Mouse (Mus musculus) kidney, postnatal 0 days (tissue): Measurements from ENCODE around the gene Pde9a. TPM values are rescaled to one million over a fixed set of nuclear protein-coding genes. Genes with fewer than 3 reads are reported as not detected.

Experiments
- ATAC-seq: fragments of 200-750 bp; cut with Nextera tagmentation; replicated peaks from 2 replicates; pipeline ENCODE4 v1.8.0; 2017; ENCODE audit warnings: low read depth, moderate number of reproducible peaks, moderate TSS enrichment, moderate library complexity; ENCODE audit not compliant: low FRiP score
- DNase-seq: peaks from one replicate; pipeline ENCODE4 v3.0.0-alpha.2; 2016; ENCODE audit warnings: low spot score
- H3K27ac ChIP-seq: fragments of 300-500 bp; sonication (generic); 2 replicates; pipeline ENCODE4 v1.5.1; 2014; ENCODE audit warnings: mild to moderate bottlenecking
- H3K27me3 ChIP-seq: fragments of 300-500 bp; sonication (generic); 2 replicates; pipeline ENCODE4 v1.6.1; 2014; ENCODE audit warnings: low read length, mixed read lengths; ENCODE audit not compliant: insufficient read depth
- H3K36me3 ChIP-seq: fragments of 300-500 bp; sonication (generic); 2 replicates; pipeline ENCODE4 v1.6.1; 2014; ENCODE audit warnings: low read length, mixed read lengths; ENCODE audit not compliant: insufficient read depth
- H3K4me1 ChIP-seq: fragments of 300-500 bp; sonication (generic); replicated peaks from 2 replicates; pipeline ENCODE4 v1.6.1; 2014; ENCODE audit warnings: antibody characterized with exemption, low read length, mixed read lengths; ENCODE audit not compliant: insufficient read depth
- H3K4me2 ChIP-seq: fragments of 300-500 bp; sonication (generic); 2 replicates; pipeline ENCODE4 v1.6.1; 2014; ENCODE audit warnings: mild to moderate bottlenecking, low read length, moderate library complexity, mixed read lengths
- H3K4me3 ChIP-seq: fragments of 300-500 bp; sonication (generic); replicated peaks from 2 replicates; pipeline ENCODE4 v1.5.1; 2014; ENCODE audit warnings: low read depth, low read length
- H3K9ac ChIP-seq: fragments of 300-500 bp; sonication (generic); 2 replicates; pipeline ENCODE4 v1.6.1; 2014; ENCODE audit warnings: low read depth, low read length
- H3K9me3 ChIP-seq: fragments of 300-500 bp; sonication (generic); replicated peaks from 2 replicates; pipeline ENCODE4 v1.6.1; 2016; ENCODE audit warnings: low read length, inconsistent platforms, mixed read lengths
- CTCF ChIP-seq: IDR thresholded peaks from 2 replicates; pipeline ENCODE4 v1.5.1; 2016; ENCODE audit warnings: antibody characterized with exemption, low read depth, mild to moderate bottlenecking, moderate library complexity
- WGBS: fragments of 180-500 bp; shearing (Covaris S2); extraction: QIAGEN DNeasy Blood & Tissue Kit; methylation state at CpG from one replicate; pipeline ENCODE4 v1.1.7; 2014; 5-methylcytosine and 5-hydroxymethylcytosine counted together
- polyA plus RNA-seq: library from polyadenylated mRNA; unstranded; fragments of >200 nt; fragmentation: Nextera tagmentation; extraction: Ambion mirVana; gene quantifications from 2 replicates; pipeline ENCODE4 v1.2.1, GENCODE M21; 2015

The Pde9a gene
- polyA plus RNA-seq, 1 experiment from 2014 or later: 31.9 TPM

DNA sequence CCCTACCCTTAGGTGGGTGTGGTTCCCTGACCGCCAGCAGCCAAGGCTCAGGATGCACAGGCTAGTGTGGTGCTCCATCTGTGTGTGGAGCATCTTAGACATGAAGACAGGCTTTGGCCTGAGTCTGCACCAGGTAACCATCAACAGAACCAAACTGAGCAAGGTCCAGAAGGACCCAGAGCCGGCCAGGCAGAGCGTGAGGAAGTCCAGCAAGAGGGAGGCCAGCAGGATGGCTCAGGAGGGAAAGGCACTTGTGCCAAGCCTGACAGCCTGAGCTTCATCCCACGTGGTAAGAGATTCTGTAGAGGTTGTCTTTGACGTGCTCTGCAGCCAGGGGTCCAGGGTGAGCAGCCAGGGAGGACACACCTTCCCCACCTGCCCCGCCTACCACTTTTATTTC lies 111.7 kb downstream of the Pde9a start:
- H3K4me3 ChIP-seq: no peak overlapping the region
- H3K27ac ChIP-seq: no peak overlapping the region
- H3K36me3 ChIP-seq: peaks cover 73% of the 10 kb centered on the region
- ATAC-seq (no peak), DNase-seq (no peak)
- H3K27me3 ChIP-seq: no peaks in the 10 kb centered on the region
- no peaks in the 10 kb centered on the region for H3K9me3 ChIP-seq
- WGBS: 85% methylated on average over 6 of the region's 6 CpGs
- no peak for TF ChIP-seq CTCF
- H3K9ac ChIP-seq: no peak overlapping the region
- H3K4me2 ChIP-seq: no peak overlapping the region
- H3K4me1 ChIP-seq: no peaks in the 10 kb centered on the region

DNA sequence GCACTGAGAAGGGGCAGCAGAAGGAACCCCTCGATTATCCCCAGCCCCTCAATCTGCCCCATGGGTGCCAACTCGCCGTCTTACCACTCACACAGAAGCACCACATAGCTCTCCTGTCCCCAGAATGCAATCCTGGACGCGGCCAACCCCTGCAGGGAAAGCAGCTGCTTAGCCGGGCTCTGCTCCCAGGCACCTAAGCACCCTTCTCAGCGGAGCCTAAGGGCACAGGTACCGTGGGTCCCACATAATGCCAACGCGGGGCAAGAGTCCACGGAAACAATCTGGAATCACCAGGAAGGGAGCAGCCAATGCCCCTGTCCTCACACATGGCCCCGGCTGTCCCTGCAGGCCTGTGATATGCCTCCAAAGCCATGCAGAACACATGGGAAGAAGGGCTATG lies 113.7 kb downstream of the Pde9a start:
- H3K9me3 ChIP-seq: no peaks in the 10 kb centered on the region
- ATAC-seq (no peak), DNase-seq (no peak)
- no peak overlapping the region for H3K9ac ChIP-seq
- no peak overlapping the region for H3K27ac ChIP-seq
- H3K4me2 ChIP-seq: no peak overlapping the region
- no peak for TF ChIP-seq CTCF
- H3K4me3 ChIP-seq: no peak overlapping the region
- peaks cover 79% of the 10 kb centered on the region for H3K36me3 ChIP-seq
- peaks cover 6% of the 10 kb centered on the region; the same call in 1 of the 2 replicates for H3K4me1 ChIP-seq
- H3K27me3 ChIP-seq: no peaks in the 10 kb centered on the region
- WGBS: 97% methylated on average over 12 of the region's 12 CpGs

DNA sequence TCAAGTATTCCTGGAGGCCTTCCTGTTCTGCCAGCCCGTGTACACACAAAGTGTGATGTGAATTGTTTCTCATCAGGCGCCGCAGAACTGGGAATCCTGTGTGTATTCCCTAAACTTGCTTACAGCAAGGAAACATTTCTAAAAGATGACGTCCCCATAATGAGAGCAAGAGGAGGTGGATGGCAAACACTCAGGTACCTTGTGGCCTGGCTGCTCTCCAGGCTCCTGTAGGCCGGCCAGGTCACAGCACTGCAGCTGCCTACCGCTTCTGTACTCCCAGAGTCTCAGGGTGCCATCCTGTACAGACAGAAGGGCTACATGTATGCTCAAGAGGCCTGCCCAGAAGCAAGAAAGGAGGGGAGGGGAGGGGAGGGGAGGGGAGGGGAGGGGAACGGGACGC lies 114.4 kb downstream of the Pde9a start:
- no peak for TF ChIP-seq CTCF
- no peaks in the 10 kb centered on the region for H3K27me3 ChIP-seq
- H3K4me2 ChIP-seq: no peak overlapping the region
- H3K4me1 ChIP-seq: peaks cover 9% of the 10 kb centered on the region; the same call in 1 of the 2 replicates
- no peaks in the 10 kb centered on the region for H3K9me3 ChIP-seq
- 93% methylated on average over 7 of the region's 8 CpGs for WGBS
- peaks cover 73% of the 10 kb centered on the region for H3K36me3 ChIP-seq
- no peak overlapping the region for H3K9ac ChIP-seq
- H3K27ac ChIP-seq: no peak overlapping the region
- no peak for ATAC-seq
- no peak overlapping the region for H3K4me3 ChIP-seq
- no peak for DNase-seq

DNA sequence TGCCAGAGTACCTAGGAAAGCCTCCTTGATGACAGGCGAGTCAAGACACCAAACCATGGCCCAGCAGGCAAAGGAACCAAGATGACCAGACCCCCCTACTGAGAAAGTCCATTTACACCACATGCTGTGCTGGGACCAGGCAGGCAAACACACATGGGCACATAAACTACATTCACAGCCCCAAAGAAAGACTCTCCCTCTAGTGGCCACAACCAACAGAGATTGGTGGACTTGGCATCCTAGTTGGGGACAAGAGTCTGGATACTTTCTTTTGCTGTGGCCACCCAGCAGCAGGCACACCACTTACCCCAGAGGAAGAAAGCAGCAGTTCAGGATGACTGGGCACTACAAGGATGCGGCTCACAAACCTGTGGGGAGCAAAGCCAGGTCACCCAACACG lies 114.9 kb downstream of the Pde9a start:
- Histone ChIP-seq H3K27ac (no peak overlapping the region), H3K36me3 (peaks cover 71% of the 10 kb centered on the region), H3K27me3 (no peaks in the 10 kb centered on the region), H3K9ac (no peak overlapping the region), H3K4me3 (no peak overlapping the region), H3K4me1 (peaks cover 14% of the 10 kb centered on the region; the same call in 1 of the 2 replicates), H3K9me3 (no peaks in the 10 kb centered on the region), H3K4me2 (no peak overlapping the region)
- ATAC-seq (no peak), DNase-seq (no peak)
- TF ChIP-seq CTCF: peak; percentile 55
- WGBS: 60% methylated on average over 3 of the region's 3 CpGs

DNA sequence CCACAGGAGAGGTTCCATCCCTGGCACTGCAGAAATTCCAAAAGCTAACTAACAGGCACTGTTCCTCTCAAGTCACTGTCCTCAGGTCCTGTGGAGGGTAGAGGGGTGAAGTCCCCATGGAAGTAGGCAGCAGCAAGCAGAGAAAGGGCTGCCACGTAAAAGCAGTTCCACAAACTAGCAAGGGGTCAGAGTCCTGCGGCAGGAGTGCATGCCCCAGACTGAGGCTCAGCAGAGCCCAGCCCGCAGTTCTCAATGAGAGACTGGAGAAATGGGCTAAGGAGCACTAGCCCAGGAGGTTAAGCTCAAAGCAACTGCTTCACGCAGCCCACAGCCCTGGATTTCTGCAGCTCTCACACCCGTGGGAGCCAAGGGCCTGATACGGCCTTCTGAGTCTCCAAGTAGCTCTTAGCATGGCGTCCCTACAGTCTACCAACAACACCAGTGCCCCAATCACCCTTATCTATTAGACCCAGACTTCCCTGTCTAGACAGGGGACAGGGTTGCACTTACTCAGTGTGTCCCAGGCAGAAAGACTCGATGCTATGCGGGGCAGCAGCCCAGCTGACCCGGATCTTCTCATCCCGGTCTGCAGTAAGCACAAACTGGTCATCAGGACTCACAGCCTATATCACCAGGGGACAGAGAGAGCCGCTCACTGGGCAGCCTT lies 116.4 kb downstream of the Pde9a start:
- Histone ChIP-seq H3K27me3 (no peaks in the 10 kb centered on the region), H3K4me2 (no peak overlapping the region), H3K36me3 (peaks cover 65% of the 10 kb centered on the region), H3K27ac (no peak overlapping the region), H3K4me1 (peaks cover 15% of the 10 kb centered on the region; the same call in 1 of the 2 replicates), H3K9me3 (no peaks in the 10 kb centered on the region), H3K4me3 (no peak overlapping the region), H3K9ac (no peak overlapping the region)
- ATAC-seq: no peak
- no peak for TF ChIP-seq CTCF
- no peak for DNase-seq
- 91% methylated on average over 12 of the region's 12 CpGs for WGBS

DNA sequence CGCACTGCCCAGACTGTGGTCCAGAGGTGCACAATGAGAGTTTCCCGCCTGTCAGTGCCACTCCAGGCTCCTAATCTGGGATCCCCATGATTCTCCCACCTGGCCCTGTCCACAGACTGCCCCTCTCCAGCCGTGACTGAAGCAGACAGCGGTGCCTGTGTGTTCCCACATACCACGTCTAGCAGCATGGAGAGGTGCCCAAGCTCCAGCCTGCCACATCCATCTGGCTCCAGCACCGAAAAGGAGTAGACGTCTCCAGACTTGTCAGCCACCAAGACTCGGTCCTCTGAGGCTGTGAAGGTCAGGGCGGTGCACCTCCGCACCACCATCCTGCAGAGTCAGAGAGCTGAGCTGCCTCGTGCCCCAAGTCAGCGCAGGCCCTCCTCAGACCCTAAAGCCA lies 117.3 kb downstream of the Pde9a start:
- H3K36me3 ChIP-seq: peaks cover 58% of the 10 kb centered on the region
- H3K27ac ChIP-seq: no peak overlapping the region
- H3K9ac ChIP-seq: no peak overlapping the region
- H3K4me2 ChIP-seq: no peak overlapping the region
- no peak for DNase-seq
- ATAC-seq: no peak
- no peak overlapping the region for H3K4me3 ChIP-seq
- peaks cover 15% of the 10 kb centered on the region; the same call in 1 of the 2 replicates for H3K4me1 ChIP-seq
- no peaks in the 10 kb centered on the region for H3K27me3 ChIP-seq
- 90% methylated on average over 12 of the region's 12 CpGs for WGBS
- H3K9me3 ChIP-seq: no peaks in the 10 kb centered on the region
- TF ChIP-seq CTCF: no peak

DNA sequence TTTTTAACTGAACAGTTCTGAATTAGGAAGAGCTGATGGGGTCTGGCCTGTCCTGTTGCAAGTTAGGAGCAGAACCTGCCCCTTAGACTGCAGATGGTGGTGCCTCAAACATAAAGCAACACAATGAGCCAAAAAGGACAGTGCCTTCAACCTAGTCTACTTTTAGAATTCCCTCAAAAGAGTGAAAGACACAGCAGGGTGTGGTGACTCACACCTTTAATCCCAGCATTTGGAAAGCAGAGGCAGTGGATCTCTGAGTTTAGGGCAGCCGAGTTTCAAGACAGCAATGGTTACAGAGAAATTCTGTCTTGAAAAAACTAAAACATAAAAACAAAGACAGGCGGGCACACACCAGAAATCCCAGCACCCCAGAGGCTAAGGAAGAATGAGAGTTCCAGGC lies 117.9 kb downstream of the Pde9a start:
- H3K36me3 ChIP-seq: peaks cover 54% of the 10 kb centered on the region
- TF ChIP-seq CTCF: no peak
- no peak overlapping the region for H3K4me3 ChIP-seq
- DNase-seq (no peak), ATAC-seq (no peak)
- peaks cover 15% of the 10 kb centered on the region; the same call in 1 of the 2 replicates for H3K4me1 ChIP-seq
- WGBS: 89% methylated on average over 2 of the region's 2 CpGs
- H3K9ac ChIP-seq: no peak overlapping the region
- no peaks in the 10 kb centered on the region for H3K27me3 ChIP-seq
- no peaks in the 10 kb centered on the region for H3K9me3 ChIP-seq
- no peak overlapping the region for H3K4me2 ChIP-seq
- H3K27ac ChIP-seq: no peak overlapping the region
